Mouse (Mus musculus) retina, adult 2 months (tissue): ENCODE results near the gene Tbc1d32.
"Not testable (repeated sequence)": the region's sequence is repeated elsewhere in the genome, so short reads cannot be mapped to it uniquely, and the experiment has no call there.

Experiments
- DNase-seq: peaks from one replicate; pipeline ENCODE4 v3.0.0-alpha.2; 2012; ENCODE audit warnings: low read depth, low spot score

Tbc1d32 gene

DNA sequence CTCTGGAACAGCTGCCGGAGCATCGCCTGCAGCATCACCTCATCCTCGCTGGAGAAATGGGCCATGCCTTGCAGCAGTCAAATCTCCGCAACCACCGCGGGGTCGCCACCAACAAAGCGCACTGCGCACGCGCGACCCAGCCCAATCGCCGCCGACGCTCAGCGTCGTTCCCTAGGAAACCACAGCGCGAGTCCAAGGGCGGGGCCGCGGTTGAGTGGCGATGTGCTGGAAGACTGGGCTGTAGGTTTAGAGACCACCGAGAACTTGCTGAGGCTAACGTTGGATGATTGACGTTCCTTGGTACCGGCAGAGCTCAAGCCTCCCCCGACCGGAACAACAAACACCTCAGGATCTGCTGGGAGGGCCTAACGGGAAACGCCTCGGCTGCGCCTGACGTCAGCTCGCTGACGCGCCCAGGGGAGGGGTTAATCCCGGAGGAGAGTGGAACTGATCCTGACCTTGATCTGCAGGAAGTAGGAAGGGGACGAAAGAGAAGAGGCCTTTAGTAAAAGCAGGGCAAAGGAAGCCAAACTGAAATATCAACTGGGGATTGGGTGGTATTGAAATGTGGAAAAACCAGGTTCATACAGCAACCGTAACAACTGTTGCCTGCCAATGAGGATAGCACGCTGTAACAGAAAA is at the start of gene Tbc1d32:
Gene Tbc1d32, minus strand, starts transcription at position 122 of the 642 bp plus-strand sequence.
- peak; percentile 85 for DNase-seq

DNA sequence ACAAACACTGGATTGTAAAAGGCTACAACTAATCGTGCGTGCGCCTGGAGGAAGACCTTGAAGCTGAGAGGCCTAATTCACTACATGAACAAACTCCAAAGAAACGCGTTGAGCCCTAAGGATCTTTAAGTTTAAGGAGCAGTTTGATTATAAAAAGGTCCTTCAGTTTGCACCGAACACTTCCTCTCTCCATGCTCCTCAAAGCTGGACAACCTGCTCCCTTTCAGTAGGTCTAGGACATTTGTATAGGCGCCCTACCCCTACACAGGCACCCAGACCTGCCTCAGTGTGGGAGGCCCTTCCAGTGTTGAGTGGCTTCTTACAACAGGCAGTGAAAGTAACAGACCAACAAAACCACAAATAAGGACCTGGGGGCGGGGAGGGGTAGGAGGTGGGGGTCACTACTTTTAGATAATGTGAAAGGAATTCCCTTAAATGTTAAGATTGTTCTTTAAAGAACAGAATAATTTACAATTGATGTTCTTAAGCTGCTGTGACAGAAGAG is 666 bp downstream of the Tbc1d32 start:
- no peak for DNase-seq

DNA sequence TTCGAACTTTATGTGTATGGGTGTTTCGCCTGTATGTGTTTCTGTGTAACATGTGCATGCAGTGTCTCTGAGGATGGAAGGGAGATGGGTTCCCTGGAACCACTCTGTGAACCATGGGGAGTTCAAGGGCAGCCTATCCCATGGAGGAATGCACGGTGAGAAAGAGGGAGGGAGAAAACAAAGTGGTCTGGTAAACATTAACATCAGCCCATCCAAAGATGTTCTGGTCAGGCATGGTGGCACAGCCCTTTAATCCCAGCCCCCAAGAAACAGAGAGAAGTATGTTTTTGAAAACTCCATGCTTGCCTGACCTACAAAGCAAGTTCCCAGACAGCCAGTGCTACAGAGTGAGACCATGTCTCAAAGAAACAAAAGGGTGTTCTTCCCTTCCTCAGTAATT is 12.7 kb downstream of the Tbc1d32 start:
- no peak for DNase-seq

DNA sequence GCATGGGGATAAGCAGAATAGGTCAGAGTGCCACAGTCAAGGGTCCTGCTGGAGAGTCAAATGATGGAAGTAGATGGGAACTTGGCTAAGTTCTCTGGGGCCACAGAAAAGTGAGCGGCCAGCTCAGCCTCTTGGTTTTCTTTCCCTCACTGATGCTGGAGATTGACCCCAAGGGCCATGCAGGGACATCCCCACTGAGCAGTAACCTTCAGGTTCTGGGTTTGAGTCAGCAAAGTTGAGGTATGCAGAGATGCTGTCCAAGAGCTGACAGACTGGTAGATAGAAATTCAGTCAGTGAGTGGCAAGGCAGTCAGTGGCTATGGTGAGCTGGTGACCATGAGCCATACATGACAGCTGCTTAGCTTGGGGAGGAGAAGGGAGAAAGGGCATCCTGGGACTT is 18.1 kb downstream of the Tbc1d32 start:
- DNase-seq: no peak

DNA sequence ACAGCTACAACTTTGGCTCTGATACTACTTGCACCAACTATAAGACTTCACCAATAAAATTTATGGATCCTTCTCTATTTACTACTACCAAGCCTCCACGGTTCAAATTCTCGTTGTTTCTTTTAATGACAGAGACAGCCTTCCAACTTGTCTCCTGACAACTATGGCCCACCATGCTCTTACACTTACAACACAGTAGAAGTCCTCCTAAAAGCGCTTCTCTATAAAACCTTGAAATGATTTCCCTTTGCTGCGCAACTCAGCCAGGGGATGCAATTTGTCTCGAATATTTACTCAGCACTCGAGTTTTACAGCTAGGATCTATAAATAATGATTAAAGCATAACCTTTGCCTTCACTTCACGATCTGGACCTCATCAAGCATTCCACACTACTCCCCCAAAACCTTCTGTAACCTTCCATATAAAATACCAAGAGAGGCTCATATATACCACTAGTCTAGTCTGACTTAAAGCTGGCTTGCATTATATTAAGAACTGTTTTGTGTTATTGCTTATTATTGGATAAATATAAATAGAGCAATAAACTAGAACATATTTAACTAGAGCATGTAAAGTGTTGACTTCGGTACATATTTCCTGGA is 21.6 kb downstream of the Tbc1d32 start:
- DNase-seq: no peak

DNA sequence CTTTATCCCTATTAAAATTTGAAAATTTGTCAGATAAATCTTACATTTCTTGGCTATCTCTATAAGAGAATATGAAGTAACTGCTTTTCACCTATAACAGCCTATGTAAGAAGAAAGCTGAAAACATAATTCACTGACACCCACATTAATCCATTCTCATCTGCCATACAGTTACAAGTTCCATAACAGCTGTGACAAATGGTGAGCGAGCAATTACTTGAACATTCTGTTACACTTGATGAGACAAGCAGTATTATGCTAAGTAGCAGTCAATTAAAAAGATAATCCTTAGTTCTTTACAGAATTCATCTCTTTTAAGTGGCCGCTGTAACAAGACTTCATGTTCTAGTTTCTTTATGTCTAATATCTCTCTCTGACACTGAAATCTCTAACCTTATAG is 24.1 kb downstream of the Tbc1d32 start:
- no peak for DNase-seq

DNA sequence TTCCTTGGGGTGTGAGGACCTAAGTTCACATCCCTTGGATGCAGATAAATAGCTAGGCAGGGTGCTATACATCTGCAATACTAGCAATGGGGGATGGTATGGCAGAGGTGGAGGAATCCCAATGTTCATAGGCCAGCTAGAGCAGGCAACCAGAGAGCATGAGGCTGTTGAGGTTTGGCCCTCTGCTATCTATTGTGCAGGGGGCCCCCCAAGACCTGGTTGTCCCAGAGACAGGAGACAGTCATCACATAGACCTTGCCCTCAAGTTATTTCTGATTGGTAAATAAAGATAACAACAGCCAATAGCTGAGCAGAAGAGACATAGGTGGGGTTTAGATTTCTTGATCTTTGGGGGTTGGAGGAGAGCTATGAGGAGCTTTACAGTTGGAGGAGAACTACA is 28.6 kb downstream of the Tbc1d32 start:
- no peak for DNase-seq

DNA sequence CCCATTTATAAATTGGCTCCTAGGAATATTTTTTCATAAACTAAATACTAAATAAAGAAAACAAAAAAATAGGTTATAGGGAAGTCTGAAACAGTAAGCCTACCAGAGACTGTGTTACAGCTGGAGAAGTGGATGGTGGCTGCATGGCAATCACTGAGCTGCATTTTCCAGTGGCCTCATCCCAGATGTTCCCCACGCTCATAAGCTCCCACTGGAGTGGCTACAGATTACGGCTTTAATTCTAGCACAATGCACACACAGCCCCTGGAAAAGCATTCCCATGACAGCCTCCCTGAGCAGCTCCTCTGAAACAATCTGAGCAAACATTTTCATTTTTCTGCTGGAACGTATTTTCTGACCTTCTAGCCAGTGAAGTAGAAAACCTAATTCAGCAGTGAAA is 29.8 kb downstream of the Tbc1d32 start:
- DNase-seq: no peak

DNA sequence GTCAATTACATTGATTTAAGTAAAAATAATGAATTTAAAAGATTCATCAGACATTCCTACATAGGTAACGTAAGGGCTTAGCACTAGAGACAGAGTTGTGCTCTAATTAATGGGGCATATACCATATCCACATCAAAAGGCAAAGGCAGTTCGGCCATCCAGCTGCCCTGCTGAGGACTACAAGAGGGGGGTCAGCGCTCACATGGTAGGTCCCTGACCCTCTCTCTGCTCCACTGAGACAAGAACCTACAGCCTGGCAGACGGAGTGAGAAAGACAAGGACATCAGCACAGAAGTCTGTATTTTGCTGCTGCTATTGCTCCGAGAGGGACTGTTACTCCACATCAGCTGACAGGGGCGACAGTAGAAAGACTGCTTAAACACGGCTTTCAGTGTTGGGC is 34.2 kb downstream of the Tbc1d32 start:
- no peak for DNase-seq

DNA sequence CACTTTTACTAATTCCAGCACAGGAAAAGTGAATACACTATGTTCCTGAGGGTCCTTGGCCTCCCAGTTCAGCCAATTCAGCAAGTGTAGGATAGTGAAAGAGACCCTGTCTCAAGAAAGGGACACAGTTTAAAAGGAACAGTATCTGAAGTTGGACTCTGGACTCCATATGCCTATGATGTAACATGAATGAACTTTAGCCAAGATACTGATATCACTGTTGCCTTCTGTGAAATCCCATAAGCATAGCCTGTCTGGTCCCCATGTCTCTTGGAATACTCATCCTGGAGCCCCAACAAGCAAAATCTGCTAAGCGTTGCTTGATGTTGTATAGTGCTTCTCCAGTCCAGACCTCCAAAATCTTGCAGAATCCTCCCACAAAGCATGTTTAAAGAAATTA is 46.8 kb downstream of the Tbc1d32 start:
- DNase-seq: no peak

DNA sequence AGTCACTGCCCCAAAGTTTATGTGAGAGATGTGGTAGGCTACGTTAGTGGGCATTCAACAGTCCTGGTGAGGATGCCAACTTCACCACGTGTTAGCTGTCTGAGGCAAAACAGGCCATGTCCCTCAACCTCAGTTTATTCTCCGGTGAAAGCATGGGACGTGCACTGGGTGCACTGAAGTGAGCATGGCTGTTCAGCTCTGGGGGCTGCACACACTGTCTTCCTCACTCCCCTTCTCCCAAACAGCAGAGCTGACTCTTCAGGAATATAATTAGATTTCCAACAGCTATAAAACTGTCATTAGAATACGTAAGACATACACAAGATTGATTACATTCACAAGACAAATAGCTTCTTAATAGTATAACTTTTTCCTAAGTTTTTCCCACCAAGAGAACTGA is 55.3 kb downstream of the Tbc1d32 start:
- no peak for DNase-seq

DNA sequence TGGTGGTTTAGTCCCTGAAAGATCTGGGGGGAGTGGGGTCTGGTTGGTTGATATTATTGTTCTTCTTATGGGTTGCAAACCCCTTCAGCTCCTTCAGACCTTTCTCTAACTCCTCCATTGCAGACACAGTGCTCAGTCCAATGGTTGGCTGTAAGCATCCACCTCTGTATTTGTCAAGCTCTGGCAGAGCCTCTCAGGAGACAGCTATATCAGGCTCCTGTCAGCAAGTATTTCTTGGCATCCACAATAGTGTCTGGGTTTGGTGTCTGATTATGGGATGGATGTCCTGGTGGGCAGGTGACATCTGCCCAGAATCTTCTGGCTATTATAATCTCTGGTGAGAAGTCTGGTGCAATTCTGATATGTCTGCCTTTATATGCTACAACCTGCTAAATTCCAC is 60.8 kb downstream of the Tbc1d32 start:
- DNase-seq: not testable (repeated sequence)

DNA sequence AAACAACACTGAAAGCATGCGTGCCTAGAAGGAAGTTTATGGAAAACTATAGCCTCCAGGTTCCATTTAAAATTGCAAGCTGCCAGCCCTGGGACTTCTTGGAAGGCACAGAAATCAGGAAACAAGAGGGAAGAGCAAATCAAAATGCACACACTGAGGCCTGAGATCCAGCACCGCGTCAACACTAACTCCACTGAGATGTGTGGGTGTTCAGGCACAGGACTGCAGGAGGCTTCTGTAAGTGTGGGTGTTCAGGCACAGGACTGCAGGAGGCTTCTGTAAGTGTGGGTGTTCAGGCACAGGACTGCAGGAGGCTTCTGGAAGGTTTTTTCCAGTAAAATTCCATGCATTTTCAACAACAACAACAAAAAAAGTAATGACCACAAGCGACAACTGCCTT is 62.7 kb downstream of the Tbc1d32 start:
- no peak for DNase-seq

DNA sequence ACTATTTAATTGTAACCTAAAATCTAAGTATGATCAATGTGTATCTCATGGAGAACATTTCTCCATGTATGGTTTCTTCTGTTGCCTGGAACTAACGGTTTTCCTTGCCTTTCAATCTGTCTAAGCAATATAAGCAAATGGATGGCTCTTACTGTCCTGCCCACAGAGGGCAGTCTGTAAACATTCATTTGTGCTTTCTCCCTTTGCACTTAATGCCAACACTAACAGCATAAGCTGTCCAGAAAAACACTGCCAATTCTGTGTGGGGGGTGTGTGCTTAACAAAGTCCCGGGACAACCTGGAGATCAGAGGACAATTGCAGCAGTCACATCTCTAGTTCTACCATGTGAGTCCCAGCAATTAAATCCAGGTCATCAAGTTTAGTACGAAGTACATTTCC is 64.1 kb downstream of the Tbc1d32 start:
- DNase-seq: peak; percentile 18

DNA sequence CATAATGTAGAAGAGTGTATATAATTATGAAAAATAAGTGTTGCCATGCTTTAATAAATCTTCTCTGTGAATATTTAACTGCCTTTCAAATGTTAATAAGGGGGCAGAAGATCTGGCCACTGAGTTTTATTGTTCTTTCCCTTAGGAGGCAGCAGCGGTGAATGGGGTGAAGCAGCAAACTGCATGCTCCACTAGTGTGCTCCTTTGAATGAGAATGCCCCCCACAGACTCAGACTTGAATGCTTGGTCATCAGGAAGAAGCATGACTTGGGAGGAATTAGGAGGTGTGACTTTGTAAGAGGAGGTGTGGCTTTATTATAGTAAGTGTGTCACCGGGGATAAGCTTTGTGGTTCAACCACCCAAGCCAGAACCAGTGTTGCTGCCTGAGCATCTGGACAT is 69.7 kb downstream of the Tbc1d32 start:
- no peak for DNase-seq

DNA sequence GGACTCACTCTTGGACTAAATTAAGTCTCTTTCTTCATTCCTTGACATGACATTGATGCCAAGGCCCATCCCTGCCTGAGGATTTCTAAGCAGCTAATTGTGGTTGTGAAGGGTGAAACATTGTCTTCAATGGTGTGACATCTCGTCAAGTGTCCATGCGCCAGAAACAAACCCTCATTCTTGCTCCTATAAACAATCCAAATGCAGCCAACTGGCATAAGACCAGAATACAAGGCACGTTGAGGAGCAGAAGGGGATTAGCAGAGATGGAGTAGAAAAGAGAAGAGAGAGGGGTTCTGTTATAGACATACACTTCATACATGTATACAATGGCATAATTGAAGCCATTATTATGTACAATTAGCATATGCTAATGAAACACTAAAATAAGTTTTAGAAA is 70.3 kb downstream of the Tbc1d32 start:
- DNase-seq: no peak

DNA sequence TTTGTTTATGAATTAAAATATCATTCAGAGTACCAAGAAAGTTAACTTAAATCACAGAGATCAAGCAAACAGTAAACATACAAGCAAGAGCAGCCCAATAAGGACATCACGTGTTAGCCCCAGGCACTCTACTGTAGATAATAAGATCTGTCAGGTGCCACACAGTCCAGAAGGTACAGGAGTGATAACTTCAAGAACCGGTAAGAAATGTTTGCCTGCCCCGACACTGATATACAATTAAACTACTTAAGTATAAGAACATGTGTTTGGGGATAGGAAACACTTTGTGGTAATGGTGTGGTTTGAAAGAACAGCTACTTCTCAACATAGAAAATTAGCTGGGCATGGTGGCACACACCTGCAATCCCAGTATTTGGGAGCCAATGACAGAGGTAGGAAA is 71.5 kb downstream of the Tbc1d32 start:
- no peak for DNase-seq

DNA sequence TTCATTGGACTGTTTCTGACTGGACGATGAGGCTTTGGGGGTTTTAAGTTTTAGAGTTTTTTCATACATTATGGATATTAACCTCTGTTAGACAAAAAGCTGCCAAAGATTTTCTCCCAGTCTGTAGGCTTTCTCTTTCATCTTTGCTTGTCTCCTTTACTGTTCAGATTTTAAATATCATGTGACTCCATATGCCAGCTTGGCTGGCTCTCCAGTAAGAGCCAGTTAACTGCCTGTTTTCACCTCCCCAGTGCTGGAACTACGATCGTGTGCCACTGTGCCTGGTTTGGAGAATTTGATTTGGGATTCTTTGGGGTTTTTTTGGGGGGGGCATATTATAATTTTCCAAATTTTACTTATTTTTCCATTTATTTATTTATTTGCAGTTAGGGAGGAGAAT is 79.6 kb downstream of the Tbc1d32 start:
- DNase-seq: no peak

DNA sequence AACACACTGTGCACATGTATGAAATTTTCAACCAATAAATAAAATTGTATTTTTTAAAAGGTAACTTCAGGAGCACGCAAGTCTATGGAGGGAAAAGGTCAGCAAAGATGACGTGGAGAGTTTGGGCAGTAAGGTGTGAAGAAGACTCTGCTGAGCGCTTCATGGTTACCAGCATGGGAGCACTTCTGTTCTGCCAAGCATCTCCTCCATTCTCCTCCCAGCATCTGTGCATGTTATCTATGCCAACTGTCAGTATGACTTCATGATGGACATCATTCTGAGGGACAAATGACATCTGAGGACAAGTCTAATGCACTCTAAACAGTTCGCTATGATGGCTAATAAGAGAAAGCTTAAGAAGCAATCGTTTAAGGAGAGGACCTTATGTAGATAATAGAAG is 91.3 kb downstream of the Tbc1d32 start:
- DNase-seq: no peak

DNA sequence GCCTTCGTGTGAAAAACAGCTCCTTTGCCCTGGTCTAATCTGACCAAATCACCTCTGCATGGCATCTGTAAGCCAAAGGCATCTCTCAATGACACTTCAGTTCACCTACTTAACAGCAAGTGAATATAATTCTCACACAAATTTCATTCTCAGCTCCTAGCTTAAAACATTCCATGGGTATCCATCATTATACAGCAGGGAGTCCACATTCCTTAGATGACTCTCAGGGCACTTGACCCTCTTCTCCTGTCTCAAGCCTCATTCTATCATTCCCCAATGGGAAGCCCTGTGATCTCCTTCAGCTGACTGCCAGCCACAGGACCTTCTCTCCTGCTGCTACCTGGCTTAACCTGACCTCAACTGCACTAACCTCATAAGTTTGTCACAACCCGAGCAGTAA is 98.8 kb downstream of the Tbc1d32 start:
- no peak for DNase-seq

DNA sequence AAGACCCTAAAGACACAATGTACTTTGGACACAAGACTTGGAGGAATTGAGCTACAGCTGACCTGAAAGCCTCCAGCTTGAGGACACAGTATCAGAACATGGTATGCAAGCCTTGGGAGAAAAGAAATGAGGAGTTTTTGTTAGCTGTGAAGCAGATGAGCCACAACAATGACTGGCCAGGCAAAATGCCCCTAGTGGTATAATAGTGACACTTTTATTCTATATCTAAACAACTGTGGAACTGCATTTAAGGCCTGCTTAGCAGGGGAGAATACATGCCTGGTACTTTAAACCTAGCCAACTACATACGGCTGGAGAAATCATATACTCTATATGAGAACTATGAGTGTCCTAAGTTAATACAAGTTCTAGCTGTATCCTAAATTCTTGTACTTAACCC is 101.5 kb downstream of the Tbc1d32 start:
- DNase-seq: no peak

DNA sequence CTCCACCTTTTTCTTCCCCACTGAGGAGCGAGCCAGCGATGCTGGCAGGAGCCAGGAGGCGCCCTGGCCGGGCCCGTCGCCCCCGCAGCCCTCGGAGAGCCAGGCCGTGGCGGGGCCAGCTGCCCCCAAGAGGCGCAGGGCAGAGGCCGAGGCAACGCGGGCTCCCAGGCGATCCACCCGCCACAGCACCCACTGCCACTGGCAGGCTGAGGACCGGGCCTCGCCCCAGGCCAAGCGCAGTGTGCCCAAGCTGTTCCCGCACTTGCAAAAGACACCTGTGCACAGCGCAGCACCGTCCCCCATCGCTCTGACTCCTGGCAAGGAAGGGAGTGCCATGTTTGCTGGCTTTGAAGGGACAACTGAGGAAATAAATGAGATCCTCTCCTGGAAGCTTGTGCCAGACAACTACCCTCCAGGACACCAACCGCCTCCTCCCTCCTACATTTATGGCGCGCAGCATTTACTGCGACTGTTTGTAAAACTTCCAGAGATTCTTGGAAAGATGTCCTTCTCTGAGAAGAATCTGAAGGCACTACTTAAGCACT is 112.8 kb downstream of the Tbc1d32 start:
- DNase-seq: no peak

DNA sequence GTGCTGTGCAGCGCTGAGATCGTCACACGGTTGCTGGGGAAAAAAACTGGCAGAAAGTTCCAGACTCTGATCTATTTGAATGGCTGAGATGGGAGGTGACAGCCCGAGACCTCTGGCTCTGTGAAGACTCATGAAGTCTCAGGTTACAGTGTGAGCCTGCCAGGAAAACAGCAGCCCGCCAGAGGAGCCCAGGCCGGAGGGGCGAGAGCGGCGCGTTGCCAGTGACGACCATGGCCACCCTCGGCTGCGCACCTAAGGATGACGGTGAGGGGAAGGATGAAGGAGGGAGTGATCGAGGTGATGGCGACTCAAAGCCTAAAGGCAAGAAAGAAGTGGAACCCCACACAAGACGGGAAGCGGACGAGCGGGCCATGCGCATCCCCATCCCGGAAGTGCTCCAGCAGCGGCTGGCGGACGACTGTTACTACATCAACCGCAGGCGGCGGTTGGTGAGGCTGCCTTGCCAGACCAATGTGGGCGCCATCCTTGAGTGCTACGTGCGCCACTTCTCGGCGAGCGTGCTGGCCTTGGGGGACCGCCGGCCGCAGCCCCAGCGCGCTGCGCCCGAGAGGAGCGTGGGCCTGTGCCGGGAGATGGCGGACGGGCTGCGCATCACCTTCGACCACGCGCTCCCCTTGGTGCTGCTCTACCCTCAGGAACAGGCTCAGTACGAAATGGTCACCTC is 113.4 kb downstream of the Tbc1d32 start:
- no peak for DNase-seq
